Mouse (Mus musculus) spleen, adult 2 months (tissue): ENCODE data around the gene Ddx17.

Source experiments
- CTCF ChIP-seq: fragments of 200-500 bp; IDR thresholded peaks from 2 replicates; pipeline ENCODE4 v1.5.1; 2011; ENCODE audit warnings: mild to moderate bottlenecking, inconsistent platforms; ENCODE audit not compliant: insufficient read depth, insufficient read length, insufficient replicate concordance; ENCODE audit errors: extremely low read depth
- POLR2A ChIP-seq: fragments of 200-500 bp; IDR thresholded peaks from 2 replicates; pipeline ENCODE4 v1.6.1; 2011; ENCODE audit warnings: low read depth, low read length, inconsistent platforms

- TF ChIP-seq CTCF (no peak), POLR2A (no peak)
Observed at GRCm38 (mm10) chr15:79547289-79547820, 814 bp upstream of the Ddx17 start.
